In the genomic region with DNA sequence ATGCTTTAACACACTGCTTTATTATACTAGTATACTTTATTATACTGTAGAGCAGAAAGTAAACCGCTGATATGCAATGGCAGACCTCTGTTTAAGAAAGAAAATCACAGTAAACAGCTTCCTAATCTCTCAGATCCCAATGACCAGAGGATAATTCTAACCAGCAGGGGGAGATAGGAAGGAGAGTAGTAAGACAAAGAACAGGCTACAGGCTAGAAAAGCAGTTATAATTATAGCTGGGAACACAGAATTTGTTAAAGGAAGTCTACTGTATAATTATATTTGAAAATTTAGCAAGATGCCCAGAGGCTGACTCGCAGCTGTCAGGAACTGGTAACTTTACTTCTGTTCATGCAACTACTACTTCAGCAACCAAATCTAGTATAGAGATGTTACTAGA, we compare ENCODE assay signal across 9 mouse cellular contexts.
DNase-seq lines count a peak whose midpoint lies in the region; TF ChIP-seq lines count a peak whose summit lies in the region.
"Had no signal": no experiment of that assay in that cellular context is flagged by ENCODE, and none has a peak within 500 bp of the region (broad histone marks: within the 10 kb centered on the region; RNA-seq: fewer than 3 reads in every experiment).

No protein-coding gene starts in this region.

- 64% methylated on average over 2 of the region's 2 CpGs for WGBS in kidney, adult 2 months

- no peaks in the 10 kb centered on the region for H3K4me1 ChIP-seq in kidney, adult 2 months (ENCODE audit: control insufficient read depth, insufficient read depth, low read length)
- H3K4me1 ChIP-seq: neural tube, embryonic 13.5 days had no signal

- DNase-seq in kidney, adult 2 months: peak; percentile 53
- no peak for DNase-seq in kidney, postnatal 10 days
- peak; percentile 27 for DNase-seq in A20 (ENCODE audit: low read depth, low spot score)
- peak; percentile 67 for DNase-seq in MN1 (ENCODE audit: low spot score)
- DNase-seq in induced T-regulatory cell, adult 2 months (ENCODE audit: low read depth): peak; percentile 25
- no peak for DNase-seq in yolk sac, embryonic 10.5 days (ENCODE audit: low spot score)
- no peak for DNase-seq in gastrocnemius, postnatal 10 days
- no peak for DNase-seq in thymus, postnatal 25 days

- H3K27me3 ChIP-seq in kidney, adult 2 months (replicated peaks; ENCODE audit: control insufficient read depth, insufficient read depth, low read length): no peaks in the 10 kb centered on the region
- H3K27me3 ChIP-seq: neural tube, embryonic 13.5 days had no signal

- TF ChIP-seq POLR2A in kidney, adult 2 months (IDR thresholded peaks at IDR 0.05; ENCODE audit: low read depth, low read length): no peak

- no peak overlapping the region for H3K4me3 ChIP-seq in kidney, adult 2 months (ENCODE audit: insufficient read depth, low read depth, low read length)
- H3K4me3 ChIP-seq: neural tube, embryonic 13.5 days had no signal

- no peaks in the 10 kb centered on the region for H3K36me3 ChIP-seq in kidney, adult 2 months (ENCODE audit: control insufficient read depth, insufficient read depth, low read length)
- H3K36me3 ChIP-seq: neural tube, embryonic 13.5 days had no signal

- no peak overlapping the region for H3K27ac ChIP-seq in kidney, adult 2 months (ENCODE audit: insufficient read depth, low read depth, low read length)
- H3K27ac ChIP-seq: neural tube, embryonic 13.5 days had no signal

- no peak for TF ChIP-seq CTCF in kidney, adult 2 months (conservative IDR thresholded peaks at IDR 0.05; ENCODE audit: insufficient read depth, insufficient read length, low read depth, low read length)

Comparison
In these comparisons a context has a peak if more than half of its experiments do, and no peak if none do; other contexts are left out.
1. DNase-seq: peak in kidney, adult 2 months (single experiment), A20 (single experiment), MN1 (single experiment) and induced T-regulatory cell, adult 2 months (single experiment); none in kidney, postnatal 10 days (single experiment), yolk sac, embryonic 10.5 days (single experiment), gastrocnemius, postnatal 10 days (single experiment) and thymus, postnatal 25 days (single experiment).